Mouse (Mus musculus) embryonic stem cell, embryonic (primary cell): ENCODE results near the gene Mrpl22.

Experiments used
- CTCF ChIA-PET, 4 experiments: fragments of 300-600 bp in 2 of 4; fragments of 350-600 bp in 2 of 4; sonication (Branson Sonifier 250); formaldehyde crosslinking; loops; one replicate each; lab custom pipeline; 2022; ENCODE audit warnings: inconsistent platforms in 2 of 4; lab: Charles Lee
- POLR2A ChIA-PET, 4 experiments: fragments of 300-600 bp in 2 of 4; fragments of 350-600 bp in 2 of 4; sonication (Branson Sonifier 250); formaldehyde crosslinking; loops; one replicate each; lab custom pipeline; 2022; ENCODE audit warnings: antibody characterized with exemption in 4 of 4, inconsistent platforms in 1 of 4; lab: Charles Lee

Gene Mrpl22

GRCm38 (mm10) chr11:58165072-58165471 is 6.4 kb upstream of the Mrpl22 start:
- CTCF ChIA-PET, result interaction anchor here in 3 of 4 experiments (0.8 to 1.2 kb wide), 5 partner anchors 43 to 80 kb away, joined by 3 read pairs; no protein-coding TSS in a partner anchor
- POLR2A ChIA-PET, result interaction anchor here in 2 of 4 experiments (0.8 to 2.1 kb wide), 7 partner anchors 10 to 181 kb away, joined by 3 to 9 read pairs (median 4); partner anchors contain the start of gene Cnot8 (in 1 of the 2)

DNA sequence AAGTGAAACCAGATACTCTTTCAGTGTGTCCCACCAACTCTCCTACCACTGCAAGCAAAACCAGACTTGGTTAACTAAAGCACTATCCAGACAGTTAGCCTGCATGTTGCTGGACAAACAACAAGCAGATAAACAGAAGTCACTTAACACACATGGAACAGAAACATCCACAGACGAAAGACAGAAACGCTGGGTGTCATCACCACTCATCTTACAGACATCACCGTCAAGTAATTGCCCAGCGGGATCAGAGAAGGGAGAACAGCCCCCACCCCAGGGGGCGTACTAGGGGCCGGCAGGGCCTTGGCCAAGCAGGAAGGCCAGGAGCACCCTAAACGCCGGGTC is 3.7 kb upstream of the Mrpl22 start:
- ChIA-PET CTCF (interaction anchor here in 2 of 4 experiments (0.5 to 1.3 kb wide), 5 partner anchors 8 to 343 kb away, joined by 3 to 7 read pairs (median 3); no protein-coding TSS in a partner anchor), POLR2A (interaction anchor here (0.6 to 1.7 kb wide), 24 partner anchors 8 to 1353 kb away, joined by 3 to 8 read pairs (median 4); partner anchors contain the start of genes Cnot8 (in 1 of the 4) and Hist3h2ba (in 1 of the 4))

- ChIA-PET POLR2A (interaction anchor here (0.6 to 1.7 kb wide), 33 partner anchors 8 to 1322 kb away, joined by 3 to 8 read pairs (median 4); partner anchors contain the start of genes Cnot8 (in 1 of the 4), Hist3h2ba (in 1 of the 4), Sh3bp5l (in 1 of the 4) and Zfp672 (in 1 of the 4)), CTCF (interaction anchor here in 2 of 4 experiments (0.5 to 1.3 kb wide), 8 partner anchors 8 to 584 kb away, joined by 3 to 7 read pairs (median 3); no protein-coding TSS in a partner anchor)
These were observed 3.1 kb upstream of the Mrpl22 start, which contains the start of gene Gemin5 for GRCm38 (mm10) chr11:58168167-58168915. TSS of gene Gemin5 (minus strand) at chr11:58168539.

GRCm38 (mm10) chr11:58169666-58170065 is 1.8 kb upstream of the Mrpl22 start:
- POLR2A ChIA-PET, result interaction anchor here in 2 of 4 experiments (0.6 to 1.4 kb wide), 8 partner anchors 22 to 152 kb away, joined by 3 to 6 read pairs (median 3); no protein-coding TSS in a partner anchor
- CTCF ChIA-PET, result interaction anchor here in 2 of 4 experiments (0.6 to 0.7 kb wide), 2 partner anchors 9 kb away, joined by 5 read pairs; no protein-coding TSS in a partner anchor

GRCm38 (mm10) chr11:58179563-58179962 is 8.1 kb downstream of the Mrpl22 start:
- CTCF ChIA-PET, result interaction anchor here (0.6 to 1.7 kb wide), 39 partner anchors 9 to 1266 kb away, joined by 3 to 16 read pairs (median 4); no protein-coding TSS in a partner anchor
- POLR2A ChIA-PET, result interaction anchor here in 3 of 4 experiments (0.7 to 1.5 kb wide), 4 partner anchors 11 to 150 kb away, joined by 3 to 9 read pairs (median 4); partner anchors contain the start of genes Gemin5 (in 1 of the 3) and Zfp672 (in 1 of the 3)

GRCm38 (mm10) chr11:58179986-58180385 is 8.5 kb downstream of the Mrpl22 start:
- ChIA-PET POLR2A (interaction anchor here in 3 of 4 experiments (0.7 to 1.5 kb wide), 3 partner anchors 46 to 805 kb away, joined by 3 read pairs; no protein-coding TSS in a partner anchor), CTCF (interaction anchor here in 1 of 4 experiments (1.7 kb wide), 1 partner anchor 45 kb away, joined by 16 read pairs; no protein-coding TSS in a partner anchor)

- ChIA-PET CTCF (no interaction called here), POLR2A (interaction anchor here in 2 of 4 experiments (0.7 kb wide), 2 partner anchors 45 to 804 kb away, joined by 3 read pairs; no protein-coding TSS in a partner anchor)
These were observed 9.3 kb downstream of the Mrpl22 start for GRCm38 (mm10) chr11:58180756-58181155.

DNA sequence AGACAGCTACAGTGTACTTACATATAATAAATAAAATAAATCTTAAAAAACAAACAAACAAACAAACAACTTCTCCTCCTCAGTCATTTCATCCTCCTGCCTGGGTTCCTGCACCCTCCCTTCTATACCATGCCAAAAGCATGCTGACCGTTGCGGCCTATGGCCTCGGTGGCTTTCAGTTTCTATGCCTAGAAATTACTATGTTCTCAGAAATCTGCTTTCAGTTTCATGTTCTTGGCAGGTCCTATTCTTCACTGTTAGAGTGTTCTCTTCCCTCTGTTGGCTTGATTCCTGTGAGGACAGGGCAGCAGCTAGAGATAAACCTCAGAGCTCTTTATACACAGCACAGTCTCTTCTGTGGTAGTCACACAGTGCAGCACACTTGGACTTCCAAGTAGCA is 12.1 kb downstream of the Mrpl22 start:
- CTCF ChIA-PET, result interaction anchor here in 2 of 4 experiments (0.6 to 1.1 kb wide), 2 partner anchors 42 to 542 kb away, joined by 3 to 4 read pairs; no protein-coding TSS in a partner anchor
- POLR2A ChIA-PET, result interaction anchor here in 3 of 4 experiments (0.6 to 1.2 kb wide), 3 partner anchors 10 to 475 kb away, joined by 3 to 4 read pairs (median 3); no protein-coding TSS in a partner anchor

GRCm38 (mm10) chr11:58189675-58190074 is 18.2 kb downstream of the Mrpl22 start:
- POLR2A ChIA-PET, result interaction anchor here in 1 of 4 experiments (0.6 kb wide), 1 partner anchor 124 kb away, joined by 4 read pairs; no protein-coding TSS in a partner anchor
- CTCF ChIA-PET, result interaction anchor here (0.6 to 1.0 kb wide), 11 partner anchors 17 to 1445 kb away, joined by 3 to 5 read pairs (median 4); partner anchors contain the start of gene Gm12248 (in 1 of the 4)

DNA sequence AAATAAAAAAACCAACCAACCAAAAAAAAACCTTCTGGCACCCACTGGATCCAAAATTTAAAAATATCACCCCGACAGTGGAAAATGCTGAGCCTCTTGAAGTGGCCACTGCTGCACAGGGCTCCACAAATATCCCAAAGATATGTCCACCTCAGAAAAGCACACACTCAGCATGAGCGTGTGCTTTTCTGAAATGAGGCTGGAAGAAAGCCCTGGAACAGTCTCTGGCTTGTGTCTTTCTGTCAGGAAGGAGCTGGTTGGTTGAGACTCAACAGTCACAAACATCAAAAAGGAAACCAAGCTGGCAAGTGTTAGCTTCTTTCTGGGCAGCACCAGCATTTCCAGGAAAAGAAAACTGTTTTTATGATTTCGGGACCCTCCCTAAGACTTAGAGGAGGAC is 21.9 kb downstream of the Mrpl22 start:
- CTCF ChIA-PET, result interaction anchor here in 2 of 4 experiments (1.0 to 1.3 kb wide), 2 partner anchors 32 kb away, joined by 3 to 4 read pairs; no protein-coding TSS in a partner anchor
- POLR2A ChIA-PET, result interaction anchor here in 2 of 4 experiments (0.6 to 2.1 kb wide), 4 partner anchors 10 to 26 kb away, joined by 3 to 5 read pairs (median 3); no protein-coding TSS in a partner anchor

- POLR2A ChIA-PET, result interaction anchor here in 2 of 4 experiments (0.6 to 2.1 kb wide), 4 partner anchors 10 to 26 kb away, joined by 3 to 5 read pairs (median 3); no protein-coding TSS in a partner anchor
These were observed 22.5 kb downstream of the Mrpl22 start for GRCm38 (mm10) chr11:58193860-58194520.

DNA sequence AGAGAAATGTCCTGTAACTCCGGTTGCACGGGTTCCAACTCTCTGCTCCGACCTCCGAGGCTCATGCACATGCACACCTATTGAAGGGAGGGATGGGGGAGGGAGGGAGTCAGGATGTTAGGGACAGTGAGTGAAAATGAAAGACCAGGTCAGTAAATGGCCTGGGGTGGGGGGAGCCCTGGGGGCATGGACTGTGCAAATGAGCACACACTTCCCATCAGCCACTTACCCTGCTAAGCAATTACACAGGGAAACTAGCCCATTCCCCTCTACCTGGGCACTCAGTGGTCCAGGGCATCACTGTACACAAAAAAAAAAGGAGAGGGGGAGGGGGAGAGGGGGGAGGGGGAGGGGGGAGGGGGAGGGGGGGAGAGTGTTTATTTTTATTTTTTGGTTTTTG is 27.2 kb downstream of the Mrpl22 start:
- POLR2A ChIA-PET, result interaction anchor here in 2 of 4 experiments (0.7 to 1.9 kb wide), 2 partner anchors 12 to 174 kb away, joined by 4 read pairs; no protein-coding TSS in a partner anchor
- CTCF ChIA-PET, result interaction anchor here in 2 of 4 experiments (0.6 to 1.2 kb wide), 3 partner anchors 27 to 48 kb away, joined by 3 to 6 read pairs (median 4); no protein-coding TSS in a partner anchor

More at GRCm38 (mm10) chr11:58193860-58194520, 22.5 kb downstream of the Mrpl22 start:
- CTCF ChIA-PET, result interaction anchor here in 2 of 4 experiments (0.6 to 1.3 kb wide), 4 partner anchors 15 to 68 kb away, joined by 3 to 4 read pairs (median 4); no protein-coding TSS in a partner anchor

DNA sequence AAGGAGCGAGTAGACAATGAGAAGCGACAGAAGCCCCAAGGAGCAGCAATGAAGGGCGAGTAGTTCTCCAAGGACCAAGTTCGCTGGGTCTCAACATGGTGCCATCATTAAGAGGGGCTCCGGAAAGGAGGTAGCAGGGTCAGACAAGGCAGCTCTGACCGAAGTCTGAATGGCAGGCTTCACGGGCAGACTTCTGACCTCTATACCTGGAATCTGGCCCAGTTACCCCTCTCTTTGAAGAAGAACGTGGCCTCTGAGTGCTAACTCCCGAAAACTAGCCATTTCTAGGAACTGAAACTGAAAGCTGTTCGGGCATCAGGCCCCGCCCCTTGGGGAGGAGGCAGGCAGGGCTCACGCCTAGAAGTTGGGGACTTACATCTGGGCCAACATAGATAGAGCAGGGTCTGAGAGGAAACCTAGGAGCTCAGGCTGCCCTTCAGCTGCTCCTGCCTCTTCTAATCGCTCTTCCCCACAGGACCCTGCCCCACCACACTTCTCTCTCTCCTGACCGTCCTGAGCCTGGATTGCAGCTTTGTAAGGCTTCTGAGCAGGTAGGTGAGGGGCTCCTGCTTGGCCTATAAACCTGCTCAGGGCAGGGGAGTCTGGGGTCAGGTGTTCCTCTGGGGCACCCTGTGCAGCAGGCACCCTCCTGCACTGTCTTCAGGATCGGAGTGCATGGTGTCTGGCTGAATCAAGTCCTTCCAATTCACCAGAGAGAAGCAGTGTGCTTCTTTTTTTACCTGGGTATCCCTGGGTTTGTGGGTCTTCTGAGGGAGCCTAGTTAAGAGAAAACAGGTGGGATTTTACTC is 28.0 kb downstream of the Mrpl22 start, which contains the start of the genes Igtp and Irgm2:
TSS of gene Igtp (plus strand) at position 328 of the 809 bp plus-strand sequence.
TSS of gene Irgm2 (plus strand) at position 390 of the 809 bp plus-strand sequence.
- CTCF ChIA-PET, result interaction anchor here in 3 of 4 experiments (0.6 to 1.2 kb wide), 3 partner anchors 26 to 48 kb away, joined by 3 to 6 read pairs (median 5); no protein-coding TSS in a partner anchor
- POLR2A ChIA-PET, result interaction anchor here in 2 of 4 experiments (0.7 to 1.9 kb wide), 2 partner anchors 11 to 175 kb away, joined by 4 read pairs; no protein-coding TSS in a partner anchor

DNA sequence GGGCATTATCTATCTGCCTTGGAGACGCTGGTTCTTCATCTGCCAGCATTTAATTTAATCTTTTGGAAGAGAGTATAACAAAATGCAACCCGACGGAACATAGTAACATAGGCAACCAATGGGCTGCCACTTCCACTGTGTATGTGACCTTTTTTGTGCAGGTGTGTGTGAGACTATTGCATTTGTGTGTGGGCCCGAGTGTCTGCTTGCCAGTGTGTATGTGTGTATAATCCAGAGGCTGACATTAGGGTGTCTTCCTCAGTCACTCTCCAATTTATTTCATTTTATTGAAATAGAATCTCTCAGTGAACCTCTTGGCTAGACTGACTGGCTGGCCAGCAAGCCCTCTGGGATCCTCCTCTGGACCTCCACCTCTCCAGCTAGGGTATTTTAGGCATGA is 28.8 kb downstream of the Mrpl22 start:
- POLR2A ChIA-PET, result interaction anchor here in 1 of 4 experiments (0.7 to 1.6 kb wide), 3 partner anchors 11 to 461 kb away, joined by 3 to 6 read pairs (median 5); no protein-coding TSS in a partner anchor
- CTCF ChIA-PET, result interaction anchor here in 1 of 4 experiments (1.4 kb wide), 1 partner anchor 25 kb away, joined by 5 read pairs; no protein-coding TSS in a partner anchor

GRCm38 (mm10) chr11:58201052-58201451 is 29.6 kb downstream of the Mrpl22 start:
- CTCF ChIA-PET, result interaction anchor here in 3 of 4 experiments (0.5 to 1.4 kb wide), 9 partner anchors 22 to 266 kb away, joined by 3 to 5 read pairs (median 3); no protein-coding TSS in a partner anchor
- POLR2A ChIA-PET, result interaction anchor here in 3 of 4 experiments (0.7 to 1.6 kb wide), 11 partner anchors 10 to 753 kb away, joined by 3 to 11 read pairs (median 4); partner anchors contain the start of genes Hist3h2a (in 1 of the 3) and Trim17 (in 1 of the 3)
